Mouse (Mus musculus) ZHBTc4 (cell line): ENCODE measurements around the gene Park7.

Source experiments
- DNase-seq: peaks from one replicate; pipeline ENCODE4 v3.0.0-alpha.2; 2011; ENCODE audit warnings: low read depth, low spot score

Park7 gene

DNA sequence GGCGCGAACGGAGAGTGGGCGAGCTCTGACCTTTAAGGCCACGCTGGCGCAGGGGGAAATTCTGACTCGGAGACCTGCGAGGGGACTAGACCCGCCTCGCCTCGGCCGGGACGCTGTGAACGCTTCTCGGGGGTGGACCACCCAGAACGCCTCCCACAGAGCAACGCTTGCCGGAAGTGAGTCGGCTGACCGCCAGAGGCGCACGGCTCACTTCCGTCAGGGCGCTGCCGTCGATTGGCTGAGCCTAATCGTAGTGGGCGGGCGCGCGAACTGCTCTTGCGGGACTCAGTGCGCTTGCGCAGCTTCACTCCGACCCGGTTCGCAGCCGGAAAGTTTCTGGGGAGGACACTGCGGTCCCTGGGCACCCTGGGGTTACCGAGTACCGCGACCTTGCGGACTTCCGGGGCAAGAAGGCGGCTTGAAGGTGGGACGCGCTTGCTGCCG is at the start of gene Park7, which contains the start of gene Tnfrsf9:
Gene Park7 (minus strand): TSS at position 148 of the 444 bp plus-strand sequence.
Gene Tnfrsf9 (plus strand): TSS at position 273 of the 444 bp plus-strand sequence.
- DNase-seq = peak; percentile 98

DNA sequence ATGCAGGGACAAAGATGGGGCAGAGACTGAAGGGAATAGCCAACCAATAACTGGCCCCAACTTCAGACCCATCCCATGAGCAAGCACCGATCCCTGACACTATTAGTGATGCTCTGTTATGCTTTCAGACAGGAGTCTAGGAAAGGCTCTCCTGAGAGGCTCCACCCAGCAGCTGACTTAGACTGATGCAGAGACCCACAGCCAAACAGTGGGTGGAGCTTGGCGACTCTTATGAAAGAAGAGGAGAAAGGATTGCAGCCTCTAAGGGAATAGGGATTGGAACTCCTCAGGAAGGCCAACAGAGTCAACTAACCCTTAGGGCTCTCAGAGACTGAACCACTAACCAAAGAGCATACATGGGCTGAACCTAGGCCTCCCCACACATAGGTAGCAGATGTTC is 49.5 kb upstream of the Park7 start:
- DNase-seq = peak; percentile 32

DNA sequence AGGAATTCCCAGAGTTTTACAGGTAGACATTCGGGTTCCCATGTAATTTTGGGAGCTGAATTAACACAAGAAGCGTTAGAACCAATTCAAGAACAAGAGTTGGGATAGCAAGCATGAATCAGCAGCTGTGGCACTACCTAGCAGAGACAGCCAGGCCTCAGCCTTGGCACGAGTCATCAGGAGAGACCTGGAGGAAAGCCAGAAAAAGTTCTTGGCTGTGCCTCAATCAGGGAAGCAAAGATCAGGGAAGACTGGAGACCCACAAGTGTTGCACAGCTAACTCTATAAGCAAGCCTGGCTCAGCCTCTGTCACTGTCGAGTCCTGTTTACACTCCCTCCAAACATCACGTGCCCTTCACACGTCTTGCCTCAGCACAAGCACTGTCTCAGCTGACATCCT is 48.0 kb upstream of the Park7 start:
- DNase-seq = no peak

DNA sequence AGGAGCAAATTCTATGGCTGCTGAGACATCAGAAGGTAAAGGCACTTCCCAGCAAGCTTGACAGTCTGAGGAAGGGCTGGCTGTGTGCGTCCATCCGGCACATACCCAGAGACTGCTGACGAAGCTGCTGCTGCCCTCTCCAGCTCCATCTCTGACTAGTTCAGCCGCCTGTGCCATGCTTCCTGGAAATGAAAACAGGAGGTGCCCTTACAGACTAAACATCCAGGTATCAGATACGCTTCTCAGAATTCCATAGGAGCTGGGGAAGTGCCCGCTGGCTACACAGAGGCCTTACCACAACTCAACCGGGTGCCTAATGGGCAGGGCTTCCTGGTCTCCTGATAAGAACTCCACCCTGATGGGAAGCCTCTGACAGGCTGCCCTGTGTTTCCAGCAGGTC is 44.3 kb upstream of the Park7 start:
- DNase-seq = no peak

DNA sequence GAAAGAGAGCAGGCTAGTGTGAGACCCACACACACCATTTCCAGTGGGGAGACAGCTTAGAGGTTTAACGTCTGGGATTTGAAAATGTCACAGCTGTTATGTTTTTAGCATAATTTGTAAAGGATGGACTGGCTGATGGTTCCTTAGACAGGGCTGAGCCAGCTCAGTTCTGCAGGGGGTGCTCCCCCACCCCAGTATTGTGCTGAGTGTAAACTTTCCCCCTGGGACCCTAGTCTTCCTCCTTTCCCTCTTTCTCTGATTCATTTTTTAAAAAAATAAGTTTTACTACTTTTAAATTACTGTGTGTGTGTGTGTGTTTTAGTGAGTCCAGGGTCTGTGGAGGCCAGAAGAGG is 42.8 kb upstream of the Park7 start:
- no peak for DNase-seq

DNA sequence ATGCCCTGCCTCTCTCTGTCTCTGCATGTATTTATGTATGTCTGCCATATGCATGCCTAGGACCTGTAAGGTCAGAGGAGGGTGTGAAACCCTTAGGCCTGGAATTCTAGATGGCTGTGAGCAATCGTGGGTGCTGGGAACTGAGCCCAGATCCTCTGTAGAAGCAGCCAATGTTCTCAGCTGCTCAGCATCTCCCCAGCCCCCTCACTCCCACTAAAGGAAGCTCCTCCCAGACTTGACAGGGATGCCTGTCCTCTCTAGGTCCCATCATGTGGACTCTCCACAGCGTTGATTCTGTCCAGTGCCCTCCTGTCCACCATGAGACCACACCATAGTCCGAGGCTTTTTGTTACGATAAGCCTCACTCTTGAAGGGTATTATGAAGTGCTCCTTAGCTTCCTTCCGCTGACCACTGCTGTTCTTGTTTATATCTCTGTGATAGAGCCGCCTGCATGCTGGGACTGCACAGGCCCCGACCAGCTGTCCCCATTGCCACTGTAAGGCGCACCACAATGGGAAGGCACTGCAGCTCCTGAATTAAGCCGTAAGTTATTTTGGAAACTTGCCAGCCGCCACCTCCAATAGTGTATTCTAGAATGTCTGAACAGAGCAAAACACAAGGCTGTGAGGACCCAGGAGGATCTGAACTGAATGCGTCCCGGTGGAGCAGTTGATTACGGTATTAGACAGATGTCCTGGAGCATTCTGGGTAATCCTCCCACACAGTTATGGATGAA is 42.3 kb upstream of the Park7 start:
- DNase-seq = no peak

DNA sequence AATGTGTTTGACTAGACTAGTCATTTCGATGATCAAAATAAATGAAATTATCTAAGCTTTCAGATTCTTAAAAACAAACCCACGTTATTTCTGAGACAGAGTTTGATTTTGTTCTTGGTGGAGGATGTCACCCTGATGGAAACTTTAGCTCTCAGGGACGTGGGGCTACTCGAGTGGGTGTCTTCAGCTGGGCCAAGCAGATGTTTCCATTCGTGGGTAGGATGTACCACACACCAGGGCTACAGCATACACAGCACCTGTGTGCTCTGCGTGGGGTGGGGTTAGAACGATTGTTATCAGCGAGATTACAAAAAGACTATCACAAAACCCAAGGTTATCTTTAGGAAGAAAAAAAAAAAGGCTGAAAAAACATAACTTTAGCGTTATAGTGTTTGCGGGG is 36.7 kb upstream of the Park7 start:
- DNase-seq = no peak

DNA sequence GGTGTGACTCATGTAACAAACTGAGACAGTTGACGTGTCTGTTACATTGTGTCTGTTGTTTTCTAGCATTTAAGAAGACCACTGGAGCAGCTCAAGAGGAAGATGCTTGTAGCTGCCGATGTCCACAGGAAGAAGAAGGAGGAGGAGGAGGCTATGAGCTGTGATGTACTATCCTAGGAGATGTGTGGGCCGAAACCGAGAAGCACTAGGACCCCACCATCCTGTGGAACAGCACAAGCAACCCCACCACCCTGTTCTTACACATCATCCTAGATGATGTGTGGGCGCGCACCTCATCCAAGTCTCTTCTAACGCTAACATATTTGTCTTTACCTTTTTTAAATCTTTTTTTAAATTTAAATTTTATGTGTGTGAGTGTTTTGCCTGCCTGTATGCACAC is 30.5 kb upstream of the Park7 start:
- DNase-seq = no peak

DNA sequence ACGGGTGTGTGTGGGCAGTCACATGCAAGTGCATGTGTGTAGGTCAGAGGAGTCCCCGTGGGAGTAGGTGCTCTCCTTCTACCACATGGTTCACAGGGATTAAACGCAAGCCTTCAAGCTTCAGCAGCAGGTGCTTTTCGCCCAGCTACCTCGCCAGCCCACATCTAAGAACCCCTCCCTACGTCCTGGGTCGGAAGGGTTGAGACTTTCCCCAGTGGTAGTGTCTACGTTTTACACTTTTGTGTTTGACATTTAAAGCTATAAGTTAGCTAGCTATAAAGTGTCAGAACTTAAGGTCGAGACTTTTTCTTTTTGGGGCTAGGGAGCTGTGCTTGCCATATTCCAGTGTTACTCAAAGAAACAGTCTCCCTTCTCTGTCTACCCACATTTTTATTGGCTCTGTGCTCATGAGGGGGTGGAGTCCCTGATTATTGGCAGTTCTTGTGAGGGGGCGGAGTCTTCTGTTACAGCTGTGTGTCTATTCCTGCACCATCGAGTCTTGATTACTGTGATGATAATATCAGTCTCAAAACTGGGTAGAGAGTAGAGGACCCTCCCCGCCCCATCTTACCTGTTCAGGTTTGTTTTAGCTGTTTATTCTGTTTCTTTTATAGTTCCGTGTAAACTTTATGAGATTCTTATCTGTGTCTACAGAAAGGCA is 25.9 kb upstream of the Park7 start:
- DNase-seq = peak; percentile 69

DNA sequence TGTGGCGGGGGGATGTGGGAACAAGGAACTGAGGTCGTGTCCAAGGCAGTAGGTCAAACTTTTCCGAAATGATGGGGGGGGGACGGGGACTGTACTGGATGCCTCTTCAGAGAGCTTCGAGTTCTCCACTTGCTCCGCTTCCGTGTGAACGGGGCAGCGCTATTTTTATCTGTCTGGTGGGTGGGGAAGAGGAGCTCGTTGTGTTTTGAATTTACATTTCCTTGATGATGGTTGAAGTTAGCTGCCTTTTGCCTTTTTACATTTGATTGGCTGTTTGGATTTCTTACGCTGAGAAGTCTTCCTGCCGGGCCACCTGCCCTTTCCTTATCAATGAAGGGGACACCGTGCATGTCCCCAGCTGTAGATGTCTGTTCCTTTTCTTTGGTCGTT is 23.8 kb upstream of the Park7 start:
- no peak for DNase-seq

DNA sequence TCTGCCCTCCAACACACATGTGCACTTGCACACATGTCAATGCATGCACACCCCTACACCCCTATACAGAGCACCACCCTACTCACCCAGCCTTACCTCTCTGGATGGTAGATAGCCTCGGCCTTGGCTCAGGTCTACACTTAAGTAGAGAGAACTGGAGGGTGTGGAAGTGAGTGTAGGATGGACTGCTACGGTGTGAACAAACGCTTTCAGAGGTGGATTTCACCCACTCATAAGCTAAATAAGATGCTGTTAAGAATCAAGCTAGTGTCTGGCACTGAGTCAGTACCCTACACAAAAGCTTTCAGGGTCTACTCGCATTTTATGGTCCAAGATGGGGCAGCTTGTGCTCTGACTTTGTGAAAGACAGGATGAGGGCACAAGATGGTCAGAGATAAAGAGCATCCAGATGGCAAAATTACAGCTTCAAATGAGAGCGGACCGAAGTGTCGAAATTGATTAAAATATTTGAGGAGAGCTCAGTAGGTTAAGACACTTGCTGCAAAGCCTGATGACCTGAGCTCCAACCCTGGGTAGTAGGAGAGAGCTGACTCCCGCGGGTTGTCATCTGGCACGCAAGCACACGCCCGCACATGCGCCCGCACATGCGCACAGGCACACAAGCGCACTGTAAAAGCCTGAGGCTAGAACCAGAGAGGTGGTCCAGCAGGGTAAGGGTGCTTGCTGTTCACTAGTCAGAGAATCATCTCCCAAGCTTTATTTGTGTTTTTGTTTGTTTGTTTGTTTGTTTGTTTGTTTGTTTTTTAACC is 23.2 kb upstream of the Park7 start:
- peak; percentile 78 for DNase-seq

DNA sequence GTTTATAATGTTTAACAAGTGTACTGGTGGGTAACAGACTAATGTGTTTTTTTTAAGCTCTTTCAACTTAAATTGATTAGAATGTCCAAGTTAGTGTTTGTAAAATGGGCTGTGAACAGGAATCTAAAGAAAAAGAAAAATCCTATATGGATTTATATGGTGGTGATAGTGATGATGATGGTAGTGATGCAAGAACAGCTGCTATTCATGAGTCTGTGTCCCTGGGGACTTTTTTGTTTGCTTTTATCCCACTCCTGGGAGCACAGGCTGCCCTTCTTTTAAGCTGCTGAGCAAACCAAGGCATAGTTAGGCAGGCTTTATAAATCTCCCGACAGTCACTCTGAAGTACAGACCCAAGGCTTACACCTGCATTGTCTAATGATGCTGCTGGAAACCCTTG is 19.3 kb upstream of the Park7 start:
- no peak for DNase-seq

DNA sequence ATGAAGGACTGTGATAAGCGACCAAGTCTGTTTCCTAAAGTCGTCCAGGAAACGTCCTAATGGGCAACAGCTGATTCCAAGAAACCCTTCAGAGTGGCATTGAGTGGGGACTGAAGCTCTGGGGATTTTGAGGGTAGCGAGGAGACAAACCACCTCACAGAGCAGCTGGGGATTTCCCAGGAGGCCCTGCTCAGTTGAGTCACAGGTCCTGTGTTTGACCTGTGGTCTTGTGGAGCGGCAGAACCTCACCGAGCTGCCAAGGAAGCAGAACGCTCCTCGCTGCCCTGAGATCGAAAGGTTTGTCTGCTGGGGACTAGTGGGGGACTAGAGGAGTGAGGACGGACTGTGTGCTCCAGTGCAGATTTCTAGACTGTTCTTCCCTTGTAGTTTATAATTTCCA is 13.6 kb upstream of the Park7 start:
- DNase-seq = no peak

DNA sequence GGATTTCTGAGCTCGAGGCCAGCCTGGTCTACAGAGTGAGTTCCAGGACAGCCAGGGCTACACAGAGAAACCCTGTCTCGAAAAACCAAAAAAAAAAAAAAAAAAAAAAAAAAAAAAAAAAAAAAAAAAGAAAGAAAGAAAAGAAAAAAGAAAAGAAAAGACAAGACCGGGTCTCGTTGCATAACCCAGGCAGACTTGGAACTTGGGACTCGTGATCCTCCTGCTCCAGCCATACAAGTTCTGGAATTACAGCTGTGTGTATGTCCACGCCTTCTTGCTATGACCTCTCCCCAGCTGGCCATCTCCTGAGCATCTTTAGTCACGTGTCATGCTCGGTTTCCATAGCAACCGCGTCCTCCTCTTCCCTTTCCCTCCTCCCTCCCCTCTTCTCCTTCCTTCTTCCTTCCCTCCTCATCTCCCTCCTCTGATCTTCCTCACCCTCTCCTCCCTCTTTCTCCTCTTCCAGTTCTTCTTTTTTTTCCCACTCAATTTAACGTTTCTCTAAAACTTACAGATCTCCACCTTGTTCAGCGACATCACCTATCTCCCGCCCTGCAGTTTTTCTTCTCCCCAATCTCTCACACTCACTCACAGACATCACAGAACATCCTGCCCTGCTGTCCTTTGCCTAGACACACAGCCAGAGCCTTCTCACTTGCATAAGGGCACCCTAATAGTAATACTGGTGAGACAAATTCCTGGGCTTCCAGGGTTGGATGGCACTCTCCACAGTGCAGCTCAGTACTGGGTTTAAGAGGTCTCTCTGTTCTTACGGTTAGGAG is 12.9 kb upstream of the Park7 start:
- DNase-seq = peak; percentile 36

DNA sequence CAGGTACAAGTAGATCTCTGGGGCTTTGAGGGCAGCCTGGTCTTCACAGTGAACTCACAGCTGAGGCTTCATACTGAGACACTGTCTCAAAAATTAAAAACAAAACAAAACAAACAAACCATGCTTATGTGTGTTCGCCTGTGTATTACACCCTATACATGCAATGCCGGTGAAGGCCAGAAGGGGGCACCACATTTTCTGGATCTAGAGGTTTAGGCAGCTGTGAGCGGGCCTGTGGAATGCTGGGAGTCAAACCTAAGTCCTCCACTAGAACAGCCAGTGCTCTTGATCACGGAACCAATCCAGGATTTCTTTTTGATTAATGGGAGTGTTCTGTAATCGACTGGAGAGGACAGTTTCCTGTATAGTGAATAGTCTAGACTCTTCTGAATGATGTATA is 11.7 kb upstream of the Park7 start:
- peak; percentile 91 for DNase-seq

DNA sequence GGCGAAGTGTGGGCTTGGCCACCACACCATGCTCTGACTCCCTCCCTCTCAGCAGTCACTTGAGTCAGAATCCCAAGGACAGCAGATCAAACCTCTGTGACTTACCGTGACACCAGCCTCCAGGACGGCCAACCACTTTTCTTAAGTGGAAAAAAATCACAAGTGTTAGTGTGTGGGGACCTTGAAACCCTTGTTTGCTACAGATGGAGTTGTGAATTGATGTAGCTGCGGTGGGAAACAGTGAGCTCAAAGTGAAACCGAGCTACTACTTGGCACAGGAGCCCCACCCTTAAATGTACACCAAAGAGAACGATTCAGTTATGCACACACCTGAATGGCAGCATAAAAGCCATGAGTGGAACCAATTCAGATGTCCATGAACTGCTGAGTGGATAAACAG is 10.7 kb upstream of the Park7 start:
- no peak for DNase-seq

DNA sequence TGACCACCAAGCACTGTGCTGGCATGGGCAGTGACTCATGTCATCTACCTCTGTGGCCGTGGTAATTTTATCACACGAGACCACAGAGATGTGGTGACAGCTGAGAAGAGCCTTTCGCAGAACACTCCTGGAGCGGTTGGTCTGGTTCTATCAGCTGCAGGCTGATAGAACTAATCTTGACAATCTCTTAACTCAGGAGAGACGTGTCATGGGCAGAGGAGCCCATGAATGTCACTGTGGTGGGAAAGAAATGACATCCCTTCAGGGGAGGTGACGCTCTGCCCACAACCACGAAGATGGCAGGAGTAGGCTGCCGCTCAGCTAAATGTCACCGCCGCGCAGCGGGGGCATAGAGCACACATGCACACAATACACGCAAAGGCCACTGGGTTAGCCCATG is 10.1 kb upstream of the Park7 start:
- no peak for DNase-seq

DNA sequence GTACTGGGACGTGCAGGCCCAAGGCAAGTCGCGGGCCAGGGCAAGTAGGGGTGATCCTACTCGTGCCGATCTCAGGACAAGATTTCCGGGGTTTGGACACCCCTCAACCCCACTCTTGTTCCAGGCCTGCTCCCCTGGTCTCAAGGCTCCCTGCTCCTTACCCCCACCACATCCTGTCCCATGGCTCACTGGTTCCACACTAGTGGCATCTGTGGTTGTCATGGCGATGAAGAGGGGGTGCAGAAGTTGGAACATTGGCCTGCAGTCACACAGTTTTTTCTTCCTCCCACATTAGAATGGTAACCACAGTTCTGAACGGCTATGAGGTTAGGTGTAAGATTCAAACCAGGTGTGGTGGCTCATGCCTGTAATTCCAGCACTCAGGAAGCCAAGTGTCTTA is 7.0 kb upstream of the Park7 start:
- DNase-seq = no peak

DNA sequence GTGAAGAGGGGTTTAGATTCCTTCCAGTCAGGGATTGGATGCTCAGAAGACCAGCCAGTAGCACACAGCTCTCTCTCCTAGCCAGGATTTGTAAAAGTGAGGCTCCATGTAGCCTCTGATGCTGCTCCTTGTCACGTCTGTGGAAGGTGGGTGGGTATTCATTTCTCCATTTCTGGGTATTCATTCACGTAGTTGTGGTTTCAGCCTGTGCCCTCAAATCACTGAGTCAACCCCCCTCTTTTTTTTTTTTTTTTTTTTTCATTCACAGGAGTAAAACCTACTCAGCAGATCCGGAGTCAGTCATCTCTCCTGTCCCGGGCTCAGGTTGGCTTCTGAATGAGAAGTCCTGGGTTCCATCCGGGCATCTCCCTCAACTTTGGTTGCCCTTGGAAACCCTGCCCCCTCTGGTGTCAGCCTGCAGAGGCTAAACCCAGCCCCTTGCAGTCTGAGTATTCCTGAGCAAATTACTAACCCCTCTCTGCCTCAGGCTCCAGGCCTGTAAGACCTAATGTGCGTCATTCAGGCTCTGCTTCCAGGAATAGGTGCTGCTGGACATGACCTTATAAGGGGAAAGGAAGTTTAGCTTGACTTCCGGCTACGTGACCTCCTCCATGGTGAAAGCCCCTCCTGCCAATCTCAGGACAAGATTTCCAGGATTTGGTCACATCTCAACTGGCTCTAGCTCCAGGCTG is 3.2 kb upstream of the Park7 start:
- peak; percentile 52 for DNase-seq

DNA sequence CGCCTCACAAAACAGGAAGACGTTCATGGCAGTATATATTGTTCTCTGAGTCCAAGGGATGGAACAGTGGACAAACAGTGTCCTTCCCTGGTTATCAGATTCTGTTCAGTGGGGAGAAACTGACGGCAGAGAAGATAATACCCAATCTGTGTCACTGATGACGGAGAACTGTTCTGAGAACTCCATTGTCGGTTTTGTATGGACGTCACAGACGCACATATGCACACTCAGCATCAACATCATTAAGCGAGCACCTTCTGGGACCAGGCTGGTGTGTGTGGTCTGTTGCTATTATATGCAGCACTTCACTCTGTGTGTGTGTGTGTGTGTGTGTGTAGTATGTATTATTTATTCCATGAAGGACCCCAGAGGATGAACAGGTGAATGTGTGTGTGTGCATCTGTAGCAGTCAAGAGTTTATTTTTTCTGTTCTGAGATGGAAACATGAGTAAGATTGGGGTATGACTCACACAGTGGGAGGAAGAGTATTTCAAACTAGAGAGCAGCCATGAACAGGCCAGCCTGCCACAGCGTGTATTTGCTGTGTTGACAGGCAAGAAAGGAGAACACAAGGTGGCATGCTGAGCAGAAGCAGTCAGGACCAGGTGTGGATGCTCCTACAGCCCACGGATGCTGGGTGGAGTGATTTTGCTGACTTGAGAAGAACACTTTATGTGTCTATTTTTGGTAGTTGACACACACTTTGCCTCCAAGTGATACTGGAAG is 1.1 kb upstream of the Park7 start:
- DNase-seq = no peak

DNA sequence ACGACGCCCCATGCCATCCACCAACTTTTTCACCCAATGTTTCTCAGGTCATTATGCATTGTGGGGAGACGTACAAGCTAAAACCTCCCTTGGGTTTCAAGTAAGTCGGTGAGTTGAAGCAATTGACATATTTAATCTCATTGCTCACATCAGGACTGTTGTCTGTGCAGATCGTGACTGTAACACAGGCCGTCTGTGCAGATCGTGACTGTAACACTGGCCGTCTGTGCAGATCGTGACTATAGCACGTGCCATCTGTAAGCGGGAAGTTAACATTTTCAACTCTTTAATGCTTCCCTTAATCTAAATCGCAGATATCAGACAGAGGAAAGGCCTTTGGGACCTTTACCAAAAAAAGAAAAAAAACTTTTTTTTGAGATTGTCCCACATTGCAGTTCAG is 494 bp downstream of the Park7 start:
- no peak for DNase-seq
